Mouse (Mus musculus) liver, postnatal 0 days (tissue): Measurements from ENCODE around the gene Unk. TPM values are rescaled to one million over a fixed set of nuclear protein-coding genes. Genes with fewer than 3 reads are reported as not detected.

ENCODE experiments used
- ATAC-seq: fragments of 200-750 bp; cut with Nextera tagmentation; 2 replicates; pipeline ENCODE4 v1.8.0; 2017; ENCODE audit warnings: mild to moderate bottlenecking, moderate library complexity
- DNase-seq: peaks from one replicate; pipeline ENCODE4 v3.0.0-alpha.2; 2016
- H3K27ac ChIP-seq: fragments of 300-500 bp; sonication (generic); 2 replicates; pipeline ENCODE4 v1.5.1; 2014; ENCODE audit warnings: antibody characterized with exemption, moderate library complexity, mild to moderate bottlenecking, low read depth
- H3K27me3 ChIP-seq: fragments of 300-500 bp; sonication (generic); 2 replicates; pipeline ENCODE4 v1.6.1; 2014; ENCODE audit warnings: low read length, control low read depth, mixed read lengths; ENCODE audit not compliant: insufficient read depth
- H3K36me3 ChIP-seq: fragments of 300-500 bp; sonication (generic); replicated peaks from 2 replicates; pipeline ENCODE4 v1.6.1; 2014; ENCODE audit warnings: mild to moderate bottlenecking, control low read depth, low read length, moderate library complexity, mixed read lengths; ENCODE audit not compliant: insufficient read depth
- H3K4me1 ChIP-seq: fragments of 300-500 bp; sonication (generic); 2 replicates; pipeline ENCODE4 v1.6.1; 2014; ENCODE audit warnings: antibody characterized with exemption, mild to moderate bottlenecking, control low read depth; ENCODE audit not compliant: insufficient read depth
- H3K4me2 ChIP-seq: fragments of 300-500 bp; sonication (generic); 2 replicates; pipeline ENCODE4 v1.6.1; 2014; ENCODE audit warnings: low read depth, mild to moderate bottlenecking, low read length, moderate library complexity, mixed read lengths
- H3K4me3 ChIP-seq: fragments of 300-500 bp; sonication (generic); 2 replicates; pipeline ENCODE4 v1.5.1; 2014; ENCODE audit warnings: low read depth, low read length
- H3K9ac ChIP-seq: fragments of 300-500 bp; sonication (generic); replicated peaks from 2 replicates; pipeline ENCODE4 v1.6.1; 2014; ENCODE audit warnings: mild to moderate bottlenecking, moderate library complexity
- H3K9me3 ChIP-seq: fragments of 300-500 bp; sonication (generic); 2 replicates; pipeline ENCODE4 v1.6.1; 2016; ENCODE audit warnings: mild to moderate bottlenecking, control low read depth, low read length, mixed read lengths
- CTCF ChIP-seq: sonication (generic); IDR thresholded peaks from 2 replicates; pipeline ENCODE4 v1.5.1; 2016; ENCODE audit warnings: antibody characterized with exemption, low read depth
- EP300 ChIP-seq: IDR thresholded peaks from 2 replicates; pipeline ENCODE4 v1.6.1; 2016; ENCODE audit warnings: antibody characterized with exemption, low read depth, mild to moderate bottlenecking
- WGBS: fragments of 180-500 bp; shearing (Covaris S2); extraction: QIAGEN DNeasy Blood & Tissue Kit; methylation state at CpG from one replicate; pipeline ENCODE4 v1.1.7; 2014; ENCODE audit not compliant: insufficient replicate concordance; 5-methylcytosine and 5-hydroxymethylcytosine counted together
- polyA plus RNA-seq: library from polyadenylated mRNA; unstranded; fragments of >200 nt; fragmentation: Nextera tagmentation; extraction: Ambion mirVana; gene quantifications from 2 replicates; pipeline ENCODE4 v1.2.1, GENCODE M21; 2015

The Unk gene
- polyA plus RNA-seq, 1 experiment from 2014 or later, result 5.1 TPM

DNA sequence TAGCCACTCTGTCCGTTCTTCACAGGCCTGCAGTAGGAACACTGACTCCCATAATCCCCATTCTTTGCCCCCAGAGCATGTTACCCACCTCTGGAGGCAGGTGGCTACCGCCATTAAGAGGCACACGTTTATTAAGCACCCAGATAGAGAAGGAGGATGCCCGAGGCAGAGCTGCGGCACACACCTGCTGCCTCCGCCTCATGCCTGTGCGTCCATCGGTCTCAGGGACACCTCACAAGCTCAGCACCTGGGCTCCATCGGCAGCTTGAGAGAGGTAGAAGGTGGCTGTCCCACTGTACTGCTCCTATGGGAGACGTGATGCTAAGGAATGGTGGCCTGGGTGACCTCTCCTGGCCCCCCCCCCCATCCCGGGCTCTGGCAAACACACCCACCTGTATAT is 21.7 kb upstream of the Unk start:
- ATAC-seq (no peak), DNase-seq (no peak)
- WGBS, result 81% methylated on average over 11 of the region's 11 CpGs
- H3K4me3 ChIP-seq, result no peak overlapping the region
- H3K9ac ChIP-seq, result no peak overlapping the region
- no peaks in the 10 kb centered on the region for H3K9me3 ChIP-seq
- H3K4me1 ChIP-seq, result peaks cover 35% of the 10 kb centered on the region
- no peak overlapping the region for H3K27ac ChIP-seq
- H3K27me3 ChIP-seq, result no peaks in the 10 kb centered on the region
- TF ChIP-seq CTCF (no peak), EP300 (no peak)
- H3K4me2 ChIP-seq, result no peak overlapping the region
- H3K36me3 ChIP-seq, result peaks cover 18% of the 10 kb centered on the region

- Histone ChIP-seq H3K9me3 (no peaks in the 10 kb centered on the region), H3K9ac (no peak overlapping the region), H3K4me1 (peaks cover 35% of the 10 kb centered on the region), H3K4me2 (no peak overlapping the region), H3K36me3 (peaks cover 18% of the 10 kb centered on the region), H3K4me3 (no peak overlapping the region), H3K27me3 (no peaks in the 10 kb centered on the region), H3K27ac (no peak overlapping the region)
- 83% methylated on average over 13 of the region's 13 CpGs for WGBS
- DNase-seq (no peak), ATAC-seq (no peak)
- TF ChIP-seq CTCF (no peak), EP300 (no peak)
Measured at GRCm38 (mm10) chr11:116008832-116009375, 21.2 kb upstream of the Unk start.

DNA sequence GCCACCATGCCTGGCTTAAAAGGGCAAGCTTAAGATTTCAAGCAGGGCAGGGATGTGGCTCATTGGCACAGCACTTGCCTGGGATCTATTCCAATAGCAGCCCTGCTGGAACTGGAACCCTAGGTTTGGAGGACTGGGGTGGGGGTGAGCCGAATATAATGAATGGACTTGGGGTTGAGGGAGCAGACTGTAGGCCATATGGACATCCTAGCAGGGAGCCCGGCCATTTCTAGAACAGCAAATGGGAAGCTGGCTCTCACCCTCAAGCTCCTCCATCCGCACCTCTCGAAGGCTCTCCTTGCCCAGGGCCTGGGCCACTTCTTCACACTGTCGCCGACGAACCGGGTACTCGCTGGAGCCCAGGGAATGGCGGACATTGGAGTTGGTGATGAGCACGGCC is 20.5 kb upstream of the Unk start:
- H3K27me3 ChIP-seq, result no peaks in the 10 kb centered on the region
- peaks cover 18% of the 10 kb centered on the region for H3K36me3 ChIP-seq
- ATAC-seq, result no peak
- DNase-seq, result peak; percentile 14
- H3K4me1 ChIP-seq, result peaks cover 32% of the 10 kb centered on the region
- TF ChIP-seq EP300 (no peak), CTCF (no peak)
- no peaks in the 10 kb centered on the region for H3K9me3 ChIP-seq
- H3K4me2 ChIP-seq, result no peak overlapping the region
- 90% methylated on average over 11 of the region's 11 CpGs for WGBS
- H3K27ac ChIP-seq, result no peak overlapping the region
- no peak overlapping the region for H3K9ac ChIP-seq
- H3K4me3 ChIP-seq, result no peak overlapping the region

DNA sequence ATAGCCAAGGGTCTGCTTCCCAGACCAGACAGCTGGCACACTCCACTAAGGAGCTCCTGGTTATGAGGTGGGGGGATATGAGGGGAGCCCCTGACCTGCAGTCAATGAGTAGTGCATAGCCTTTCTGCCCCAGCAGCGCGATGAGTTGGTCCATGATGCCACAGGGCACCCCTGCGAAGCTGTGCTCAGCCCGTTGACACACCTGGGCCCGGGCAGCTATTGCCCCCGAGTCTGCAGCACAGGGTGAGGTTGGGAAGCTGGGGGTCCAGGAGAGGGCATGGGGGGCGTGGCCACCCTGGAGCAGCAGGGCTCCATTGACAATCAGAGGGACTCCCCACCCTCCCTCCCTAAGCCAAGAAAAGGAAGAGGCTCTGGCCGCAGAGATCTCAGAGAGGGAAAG is 20.0 kb upstream of the Unk start:
- Histone ChIP-seq H3K36me3 (peaks cover 18% of the 10 kb centered on the region), H3K9me3 (no peaks in the 10 kb centered on the region), H3K27me3 (no peaks in the 10 kb centered on the region), H3K27ac (no peak overlapping the region), H3K9ac (no peak overlapping the region), H3K4me2 (no peak overlapping the region), H3K4me3 (no peak overlapping the region), H3K4me1 (peaks cover 30% of the 10 kb centered on the region)
- ATAC-seq (no peak), DNase-seq (no peak)
- WGBS, result 88% methylated on average over 8 of the region's 8 CpGs
- TF ChIP-seq EP300 (no peak), CTCF (no peak)

DNA sequence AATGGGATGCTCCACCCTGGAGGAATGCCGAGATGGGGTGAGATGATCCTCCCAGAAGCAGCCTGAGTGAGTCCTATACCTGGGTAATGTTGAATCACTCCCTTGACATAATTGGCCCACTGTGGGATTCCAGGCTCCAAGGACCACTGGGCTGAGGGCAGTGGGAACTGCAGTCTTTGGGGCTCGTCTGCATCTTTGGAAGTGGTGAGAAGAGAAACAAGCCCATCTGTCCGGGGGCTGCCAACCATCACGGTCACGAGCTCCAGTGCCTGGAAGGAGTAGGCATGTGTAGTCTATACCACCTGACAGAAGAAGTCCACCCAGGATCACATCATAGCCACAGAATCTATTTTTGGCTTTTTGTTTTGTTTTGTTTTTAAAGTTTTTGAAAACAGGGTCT is 19.2 kb upstream of the Unk start:
- DNase-seq, result no peak
- Histone ChIP-seq H3K27ac (peak overlapping the region; percentile 94), H3K36me3 (peaks cover 18% of the 10 kb centered on the region), H3K4me3 (no peak overlapping the region), H3K27me3 (no peaks in the 10 kb centered on the region), H3K4me1 (peaks cover 22% of the 10 kb centered on the region), H3K9ac (no peak overlapping the region), H3K4me2 (peak overlapping the region; percentile 87; the same call in 1 of the 2 replicates), H3K9me3 (no peaks in the 10 kb centered on the region)
- ATAC-seq, result no peak
- 81% methylated on average over 5 of the region's 5 CpGs for WGBS
- TF ChIP-seq EP300, result no peak
- no peak for TF ChIP-seq CTCF

GRCm38 (mm10) chr11:116011529-116012261 is 18.4 kb upstream of the Unk start:
- no peaks in the 10 kb centered on the region for H3K27me3 ChIP-seq
- H3K36me3 ChIP-seq, result peaks cover 18% of the 10 kb centered on the region
- WGBS, result 21% methylated on average over 14 of the region's 14 CpGs
- TF ChIP-seq EP300, result no peak
- TF ChIP-seq CTCF, result no peak
- peak overlapping the region; percentile 94 for H3K27ac ChIP-seq
- DNase-seq, result peak; percentile 57
- peak overlapping the region; percentile 87 for H3K4me2 ChIP-seq
- ATAC-seq, result peak; percentile 58
- H3K9me3 ChIP-seq, result no peaks in the 10 kb centered on the region
- H3K9ac ChIP-seq, result peak overlapping the region; percentile 81
- H3K4me1 ChIP-seq, result peaks cover 21% of the 10 kb centered on the region
- peak overlapping the region; percentile 69 for H3K4me3 ChIP-seq
